Mouse (Mus musculus) MEL (cell line): ENCODE results near the gene Macf1. TPM values are rescaled to one million over a fixed set of nuclear protein-coding genes. Genes with fewer than 3 reads are reported as not detected.
"Not testable (repeated sequence)": the region's sequence is repeated elsewhere in the genome, so short reads cannot be mapped to it uniquely, and the experiment has no call there.

Experiments used
- DNase-seq: peaks from one replicate; pipeline ENCODE4 v3.0.0; 2011; ENCODE audit warnings: low read depth, low spot score
- H3K27ac ChIP-seq: 2 replicates; pipeline ENCODE4 v1.5.1; 2012; ENCODE audit warnings: low read depth, mild to moderate bottlenecking, control low read depth, low read length, moderate library complexity; ENCODE audit not compliant: control insufficient read depth
- H3K27me3 ChIP-seq, 2 experiments: fragments of 150-350 bp in 1 of 2; sonication (generic) in 1 of 2; 2 replicates each; pipeline ENCODE4 v1.6.1; 2012; ENCODE audit warnings: low read length in 2 of 2, mild to moderate bottlenecking in 2 of 2, improper control_type of control experiment in 1 of 2, moderate library complexity in 1 of 2; ENCODE audit not compliant: insufficient read depth in 2 of 2, control insufficient read depth in 1 of 2
- H3K36me3 ChIP-seq, 2 experiments: 2 replicates each; pipeline ENCODE4 v1.6.1; 2012 to 2014; ENCODE audit warnings: low read length in 2 of 2, improper control_type of control experiment in 1 of 2, inconsistent platforms in 1 of 2, mild to moderate bottlenecking in 1 of 2; ENCODE audit not compliant: insufficient read depth in 2 of 2, control insufficient read depth in 1 of 2
- H3K4me1 ChIP-seq, 2 experiments: fragments of 150-350 bp in 1 of 2; sonication (generic) in 1 of 2; 2 replicates each; pipeline ENCODE4 v1.6.1; 2012; ENCODE audit warnings: low read length in 2 of 2, improper control_type of control experiment in 1 of 2, mild to moderate bottlenecking in 1 of 2; ENCODE audit not compliant: insufficient read depth in 2 of 2, control insufficient read depth in 1 of 2
- H3K4me3 ChIP-seq, 2 experiments: fragments of 150-350 bp in 1 of 2; sonication (generic) in 1 of 2; 2 replicates each; pipeline ENCODE4 v1.5.1; 2012; ENCODE audit warnings: low read depth in 2 of 2, low read length in 2 of 2, mild to moderate bottlenecking in 2 of 2, moderate library complexity in 2 of 2, control low read depth in 1 of 2, improper control_type of control experiment in 1 of 2; ENCODE audit not compliant: control insufficient read depth in 1 of 2, insufficient read depth in 1 of 2
- H3K79me2 ChIP-seq: 2 replicates; pipeline ENCODE4 v1.6.1; 2012; ENCODE audit warnings: mild to moderate bottlenecking, low read length, moderate library complexity; ENCODE audit not compliant: control insufficient read depth, poor library complexity, insufficient read depth
- H3K9ac ChIP-seq: 2 replicates; pipeline ENCODE4 v1.6.1; 2012; ENCODE audit warnings: low read depth, mild to moderate bottlenecking, control low read depth, low read length, moderate library complexity; ENCODE audit not compliant: control insufficient read depth, poor library complexity, severe bottlenecking
- H3K9me3 ChIP-seq: fragments of 150-350 bp; sonication (generic); replicated peaks from 2 replicates; pipeline ENCODE4 v1.6.1; 2012; ENCODE audit warnings: mild to moderate bottlenecking, low read length, improper control_type of control experiment, moderate library complexity; ENCODE audit not compliant: insufficient read depth
- BHLHE40 ChIP-seq: IDR thresholded peaks from 2 replicates; pipeline ENCODE4 v1.6.1; 2012; ENCODE audit warnings: low read depth, mild to moderate bottlenecking, inconsistent platforms, low read length, improper control_type of control experiment, borderline replicate concordance
- CHD1 ChIP-seq: IDR thresholded peaks from 2 replicates; pipeline ENCODE4 v1.6.1; 2012; ENCODE audit warnings: low read depth, mild to moderate bottlenecking, inconsistent platforms, low read length, improper control_type of control experiment
- EP300 ChIP-seq, 2 experiments: IDR thresholded peaks; 2 replicates each; pipeline ENCODE4 v1.6.1; 2011; ENCODE audit warnings: improper control_type of control experiment in 2 of 2, low read length in 2 of 2, low read depth in 1 of 2, mild to moderate bottlenecking in 1 of 2
- HCFC1 ChIP-seq: IDR thresholded peaks from 2 replicates; pipeline ENCODE4 v1.6.1; 2012; ENCODE audit warnings: low read depth, mild to moderate bottlenecking, inconsistent platforms, low read length, improper control_type of control experiment, moderate library complexity
- JUND ChIP-seq: IDR thresholded peaks from 2 replicates; pipeline ENCODE4 v1.6.1; 2011; ENCODE audit warnings: low read depth, mild to moderate bottlenecking, improper control_type of control experiment, low read length
- MAX ChIP-seq: IDR thresholded peaks from 2 replicates; pipeline ENCODE4 v1.6.1; 2011; ENCODE audit warnings: low read length, improper control_type of control experiment
- MYB ChIP-seq: IDR thresholded peaks from 2 replicates; pipeline ENCODE4 v1.6.1; 2011; ENCODE audit warnings: mild to moderate bottlenecking, low read depth, low read length, improper control_type of control experiment
- NRF1 ChIP-seq: IDR thresholded peaks from 2 replicates; pipeline ENCODE4 v1.6.1; 2014; ENCODE audit warnings: low read depth, mild to moderate bottlenecking, inconsistent platforms, low read length, improper control_type of control experiment, moderate library complexity; ENCODE audit not compliant: poor library complexity, insufficient read depth, severe bottlenecking
- POLR2A ChIP-seq, 2 experiments: IDR thresholded peaks; 2 replicates each; pipeline ENCODE4 v1.6.1; 2011 to 2012; ENCODE audit warnings: low read length in 2 of 2, mild to moderate bottlenecking in 2 of 2, control low read depth in 1 of 2, improper control_type of control experiment in 1 of 2, low read depth in 1 of 2, moderate library complexity in 1 of 2; ENCODE audit not compliant: control insufficient read depth in 1 of 2, insufficient read depth in 1 of 2, poor library complexity in 1 of 2
- RCOR1 ChIP-seq: IDR thresholded peaks from 2 replicates; pipeline ENCODE4 v1.6.1; 2012; ENCODE audit warnings: low read depth, mild to moderate bottlenecking, inconsistent platforms, low read length, improper control_type of control experiment
- SIN3A ChIP-seq: IDR thresholded peaks from 2 replicates; pipeline ENCODE4 v1.6.1; 2012; ENCODE audit warnings: low read length, improper control_type of control experiment, inconsistent platforms
- TAL1 ChIP-seq: IDR thresholded peaks from 2 replicates; pipeline ENCODE4 v1.6.1; 2012; ENCODE audit warnings: mild to moderate bottlenecking, inconsistent platforms, low read length, moderate library complexity, mixed read lengths
- TBP ChIP-seq: IDR thresholded peaks from 2 replicates; pipeline ENCODE4 v1.8.0; 2011; ENCODE audit warnings: low read depth, low read length, improper control_type of control experiment
- TCF12 ChIP-seq: IDR thresholded peaks from 2 replicates; pipeline ENCODE4 v1.6.1; 2014; ENCODE audit warnings: low read depth, mild to moderate bottlenecking, inconsistent platforms, low read length, improper control_type of control experiment, moderate library complexity
- USF2 ChIP-seq, 2 experiments: IDR thresholded peaks; 2 replicates each; pipeline ENCODE4 v1.6.1; 2011 to 2012; ENCODE audit warnings: improper control_type of control experiment in 2 of 2, low read length in 2 of 2, borderline replicate concordance in 1 of 2, inconsistent platforms in 1 of 2, low read depth in 1 of 2, mild to moderate bottlenecking in 1 of 2; ENCODE audit not compliant: insufficient read depth in 1 of 2
- ZMIZ1 ChIP-seq: IDR thresholded peaks from 2 replicates; pipeline ENCODE4 v1.6.1; 2012; ENCODE audit warnings: low read depth, mild to moderate bottlenecking, inconsistent platforms, low read length, improper control_type of control experiment, moderate library complexity
- polyA plus RNA-seq, 2 experiments: library from polyadenylated mRNA; stranded (reverse) in 1 of 2; unstranded in 1 of 2; fragments of >175 nt in 1 of 2; fragments of >200 nt in 1 of 2; gene quantifications; 2 replicates each; pipeline versions ENCODE4 v1.2.1 to v1.2.4; 2012; ENCODE audit warnings: low replicate concordance in 2 of 2, low read depth in 1 of 2; ENCODE audit not compliant: insufficient read length in 2 of 2, insufficient read depth in 1 of 2, missing spikeins in 1 of 2
- total RNA-seq: library from RNA; depleted of rRNA; stranded (reverse); fragments of 300-350 nt; gene quantifications from 2 replicates; pipeline ENCODE4 v1.2.3, GENCODE M21; 2012

Macf1 gene
- total and polyA plus RNA-seq, 3 experiments, result 18.5 to 71.4 (median 60.8) TPM

GRCm38 (mm10) chr4:123323534-123323933 is 360.6 kb downstream of the Macf1 start, which contains the start of gene Oxct2a:
TSS of gene Oxct2a (minus strand) at chr4:123323634.
- no peaks in the 10 kb centered on the region for H3K9me3 ChIP-seq
- H3K79me2 ChIP-seq, result no peaks in the 10 kb centered on the region
- TF ChIP-seq TBP (no peak), POLR2A (IDR thresholded peaks at IDR 0.05; ENCODE audit: control insufficient read depth in 1 of 2, insufficient read depth in 1 of 2, low read depth in 1 of 2, low read length in 2 of 2, poor library complexity in 1 of 2) (no peak), MYB (no peak), ZMIZ1 (no peak)
- no peak for DNase-seq
- H3K27ac ChIP-seq, result no peak within 1 kb of the TSS
- no peaks in the 10 kb centered on the region for H3K4me1 ChIP-seq
- no peaks in the 10 kb centered on the region for H3K36me3 ChIP-seq
- H3K9ac ChIP-seq, result no peak within 1 kb of the TSS
- H3K27me3 ChIP-seq, result no peaks in the 10 kb centered on the region
- H3K4me3 ChIP-seq, result no peak within 1 kb of the TSS

DNA sequence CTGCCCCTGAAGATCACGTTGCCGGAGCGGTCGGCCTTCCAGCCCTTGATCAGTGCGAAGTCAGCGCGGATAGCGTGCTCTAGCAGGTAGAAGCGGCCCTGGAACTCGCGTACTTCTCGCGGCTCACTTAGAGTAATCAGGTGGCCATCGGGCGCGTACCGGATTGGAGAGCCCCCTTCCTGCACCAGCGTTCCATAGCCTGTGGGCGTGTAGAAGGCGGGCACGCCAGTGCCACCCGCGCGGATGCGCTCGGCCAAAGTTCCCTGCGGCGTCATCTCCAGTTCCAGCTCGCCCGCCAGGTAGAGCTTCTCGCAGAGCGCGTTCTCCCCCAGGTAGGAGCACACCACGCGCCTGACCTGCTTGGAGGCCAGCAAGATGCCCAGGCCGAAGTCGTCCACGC is 361.2 kb downstream of the Macf1 start:
- H3K9ac ChIP-seq, H3K9me3 ChIP-seq, H3K36me3 ChIP-seq, DNase-seq, H3K79me2 ChIP-seq, H3K27me3 ChIP-seq, H3K4me1 ChIP-seq, H3K4me3 ChIP-seq, H3K27ac ChIP-seq: not testable (repeated sequence)

- Histone ChIP-seq H3K9me3 (no peaks in the 10 kb centered on the region), H3K27me3 (no peaks in the 10 kb centered on the region), H3K27ac (no peak overlapping the region), H3K4me3 (no peak overlapping the region), H3K79me2 (no peaks in the 10 kb centered on the region), H3K36me3 (0 out of 4 replicates have a peak, but pooled peaks cover 0 to 2% of the 10 kb centered on the region in 2 experiments), H3K4me1 (0 out of 4 replicates have a peak, but pooled peaks cover 0 to 4% of the 10 kb centered on the region in 2 experiments), H3K9ac (no peak overlapping the region)
- no peak for DNase-seq
- TF ChIP-seq JUND (no peak), NRF1 (no peak), ZMIZ1 (no peak), TBP (no peak), BHLHE40 (no peak), USF2 (IDR thresholded peaks at IDR 0.05; ENCODE audit: borderline replicate concordance in 1 of 2, insufficient read depth in 1 of 2, low read depth in 1 of 2, low read length in 2 of 2) (no peak), MAX (no peak), SIN3A (no peak), EP300 (IDR thresholded peaks at IDR 0.05; ENCODE audit: low read depth in 1 of 2, low read length in 2 of 2) (no peak), TAL1 (no peak), RCOR1 (no peak), CHD1 (no peak), HCFC1 (no peak), TCF12 (no peak)
These were observed 369.7 kb downstream of the Macf1 start for GRCm38 (mm10) chr4:123314497-123314896.
